Comparison of ENCODE assay signal across 20 mouse cellular contexts in genomic region chr8:46270147-46270546, GRCm38 (mm10). TPM values are rescaled to one million over a fixed set of nuclear protein-coding genes. Genes with fewer than 3 reads are reported as not detected.
"Had no signal": no experiment of that assay in that cellular context is flagged by ENCODE, and none has a peak within 500 bp of the region (broad histone marks: within the 10 kb centered on the region; RNA-seq: fewer than 3 reads in every experiment).

No protein-coding gene starts in this region.

- H3K36me3 ChIP-seq: limb, embryonic 15.5 days; liver, embryonic 12.5 days had no signal

- H3K4me2 ChIP-seq: limb, embryonic 15.5 days; liver, embryonic 12.5 days; lung, embryonic 14.5 days had no signal

- H3K27ac ChIP-seq: kidney, postnatal 0 days; limb, embryonic 15.5 days; liver, embryonic 12.5 days had no signal

- H3K9me3 ChIP-seq: limb, embryonic 15.5 days; liver, embryonic 12.5 days had no signal

- H3K9ac ChIP-seq: limb, embryonic 15.5 days; liver, embryonic 12.5 days; lung, embryonic 14.5 days had no signal

- DNase-seq: layer of hippocampus, adult 9-11 months; layer of hippocampus, postnatal 36 days; lung, embryonic 14.5 days; lung, postnatal 10 days; lung, postnatal 4 days; right cerebral cortex, adult 18-20 months; right cerebral cortex, postnatal 25 days; thymus, postnatal 36 days had no signal

- H3K4me1 ChIP-seq: limb, embryonic 15.5 days; liver, embryonic 12.5 days had no signal

- H3K4me3 ChIP-seq: limb, embryonic 15.5 days; liver, embryonic 12.5 days; myocyte had no signal

- H3K27me3 ChIP-seq: limb, embryonic 15.5 days; liver, embryonic 12.5 days had no signal

- ATAC-seq: liver, embryonic 12.5 days had no signal

RNA-seq across cellular contexts. Expression of gene Helt, which starts 24.3 kb away (rescaled TPM):
- total RNA-seq: layer of hippocampus, adult 18-20 months; layer of hippocampus, postnatal 36 days; left cerebral cortex, postnatal 25 days; megakaryocyte, adult 5-6 weeks had no signal
- polyA plus RNA-seq: kidney, postnatal 0 days; limb, embryonic 11.5 days; limb, embryonic 15.5 days; liver, embryonic 12.5 days; liver, embryonic 16.5 days; lung, embryonic 14.5 days; myocyte; neural tube, embryonic 14.5 days; small intestine, adult 2 months; stomach, embryonic 16.5 days had no signal
